In genomic region chr1:35216411-35216810, GRCm38 (mm10) we compare ENCODE assay signal across 18 mouse cellular contexts.
DNase-seq lines count a peak whose midpoint lies in the region; ATAC-seq and TF ChIP-seq lines count a peak whose summit lies in the region.
"Had no signal": no experiment of that assay in that cellular context is flagged by ENCODE, and none has a peak within 500 bp of the region (broad histone marks: within the 10 kb centered on the region; RNA-seq: fewer than 3 reads in every experiment).

No protein-coding gene starts in this region.

- H3K36me3 ChIP-seq in lung, postnatal 0 days (ENCODE audit: insufficient read depth, low read length), result no peaks in the 10 kb centered on the region
- no peaks in the 10 kb centered on the region for H3K36me3 ChIP-seq in liver, embryonic 11.5 days (ENCODE audit: control insufficient read depth, insufficient read depth, low read length)
- H3K36me3 ChIP-seq: embryonic facial prominence, embryonic 15.5 days; forebrain, embryonic 10.5 days; heart, embryonic 13.5 days; kidney, embryonic 15.5 days; liver, embryonic 15.5 days; midbrain, embryonic 10.5 days had no signal

- TF ChIP-seq EP300 in lung, postnatal 0 days (IDR thresholded peaks at IDR 0.05), result no peak

- H3K4me2 ChIP-seq in lung, postnatal 0 days (replicated peaks; ENCODE audit: low read depth, low read length), result no peak overlapping the region
- H3K4me2 ChIP-seq in liver, embryonic 11.5 days, result no peak overlapping the region
- H3K4me2 ChIP-seq: embryonic facial prominence, embryonic 15.5 days; heart, embryonic 13.5 days; kidney, embryonic 15.5 days; liver, embryonic 15.5 days had no signal

- intact Hi-C loops in gastrocnemius, adult 2 months (cut with DNase I), result no loop called here

- WGBS in lung, postnatal 0 days, result 73% methylated on average over 8 of the region's 8 CpGs
- WGBS in liver, embryonic 11.5 days, result 84% methylated on average over 8 of the region's 8 CpGs

- no peak overlapping the region for H3K9ac ChIP-seq in lung, postnatal 0 days (replicated peaks; ENCODE audit: low read depth)
- H3K9ac ChIP-seq in liver, embryonic 11.5 days (ENCODE audit: low read depth, low read length), result no peak overlapping the region
- H3K9ac ChIP-seq: embryonic facial prominence, embryonic 15.5 days; heart, embryonic 13.5 days; kidney, embryonic 15.5 days; liver, embryonic 15.5 days had no signal

- no peaks in the 10 kb centered on the region for H3K27me3 ChIP-seq in lung, postnatal 0 days (replicated peaks; ENCODE audit: insufficient read depth, low read length)
- no peaks in the 10 kb centered on the region for H3K27me3 ChIP-seq in liver, embryonic 11.5 days (replicated peaks; ENCODE audit: control insufficient read depth, insufficient read depth, low read length)
- H3K27me3 ChIP-seq: embryonic facial prominence, embryonic 15.5 days; heart, embryonic 13.5 days; kidney, embryonic 15.5 days; liver, embryonic 15.5 days had no signal

- peak; percentile 21 for DNase-seq in gastrocnemius, adult 2 months
- DNase-seq in gastrocnemius, adult 8-10 months (ENCODE audit: low spot score in 2 of 2), result no peak
- DNase-seq in lung, postnatal 0 days (ENCODE audit: low spot score), result peak; percentile 21
- no peak for DNase-seq in lung, adult 18-20 months
- DNase-seq in cerebellum, adult 9-10 months, result peak; percentile 8
- peak; percentile 5 for DNase-seq in lung, postnatal 14 days
- no peak for DNase-seq in liver, embryonic 11.5 days (ENCODE audit: low spot score)
- no peak for DNase-seq in right cerebral cortex, postnatal 4 days
- DNase-seq: thymus, postnatal 14 days had no signal

- H3K27ac ChIP-seq in gastrocnemius, adult 2 months, result no peak overlapping the region
- H3K27ac ChIP-seq in lung, postnatal 0 days (ENCODE audit: low read length), result no peak overlapping the region
- no peak overlapping the region for H3K27ac ChIP-seq in liver, embryonic 11.5 days (ENCODE audit: low read depth, low read length)
- H3K27ac ChIP-seq: embryonic facial prominence, embryonic 15.5 days; forebrain, embryonic 10.5 days; heart, embryonic 13.5 days; kidney, embryonic 15.5 days; liver, embryonic 15.5 days; macrophage; midbrain, embryonic 10.5 days had no signal

- ATAC-seq in lung, postnatal 0 days, result no peak
- ATAC-seq in liver, embryonic 11.5 days (replicated peaks; ENCODE audit: low FRiP score), result no peak
- ATAC-seq: hindbrain, embryonic 16.5 days; intestine, postnatal 0 days had no signal

- no peak for TF ChIP-seq CTCF in gastrocnemius, adult 2 months (IDR thresholded peaks at IDR 0.05)
- TF ChIP-seq CTCF in lung, postnatal 0 days (IDR thresholded peaks at IDR 0.05), result no peak

- no peak overlapping the region for H3K4me3 ChIP-seq in gastrocnemius, adult 2 months
- no peak overlapping the region for H3K4me3 ChIP-seq in lung, postnatal 0 days (ENCODE audit: low read depth, low read length)
- no peak overlapping the region for H3K4me3 ChIP-seq in liver, embryonic 11.5 days (ENCODE audit: low read depth, low read length)
- H3K4me3 ChIP-seq: embryonic facial prominence, embryonic 15.5 days; forebrain, embryonic 10.5 days; heart, embryonic 13.5 days; kidney, embryonic 15.5 days; liver, embryonic 15.5 days; midbrain, embryonic 10.5 days had no signal

- H3K4me1 ChIP-seq in lung, postnatal 0 days (ENCODE audit: insufficient read depth, low read depth, low read length), result no peaks in the 10 kb centered on the region
- H3K4me1 ChIP-seq in liver, embryonic 11.5 days (replicated peaks; ENCODE audit: control insufficient read depth, insufficient read depth, low read length), result no peaks in the 10 kb centered on the region
- H3K4me1 ChIP-seq: embryonic facial prominence, embryonic 15.5 days; forebrain, embryonic 10.5 days; heart, embryonic 13.5 days; kidney, embryonic 15.5 days; liver, embryonic 15.5 days; midbrain, embryonic 10.5 days had no signal

- no peaks in the 10 kb centered on the region for H3K9me3 ChIP-seq in lung, postnatal 0 days (ENCODE audit: low read length)
- peaks cover 3% of the 10 kb centered on the region; the same call in 1 of the 2 replicates for H3K9me3 ChIP-seq in liver, embryonic 11.5 days (ENCODE audit: control insufficient read depth, low read length)
- H3K9me3 ChIP-seq: embryonic facial prominence, embryonic 15.5 days; forebrain, embryonic 10.5 days; heart, embryonic 13.5 days; kidney, embryonic 15.5 days; liver, embryonic 15.5 days; midbrain, embryonic 10.5 days had no signal

Comparison
In these comparisons a context has a peak if more than half of its experiments do, and no peak if none do; other contexts are left out.
1. DNase-seq: peak in gastrocnemius, adult 2 months (single experiment), lung, postnatal 0 days (single experiment), cerebellum, adult 9-10 months (single experiment) and lung, postnatal 14 days (single experiment); none in gastrocnemius, adult 8-10 months (0 of 2), lung, adult 18-20 months (0 of 2), liver, embryonic 11.5 days (single experiment) and right cerebral cortex, postnatal 4 days (single experiment).